Mouse (Mus musculus): Measurements from ENCODE around the gene Syt16. TPM values are rescaled to one million over a fixed set of nuclear protein-coding genes. Genes with fewer than 3 reads are reported as not detected.

The Syt16 gene
- polyA plus RNA-seq, 1 experiment, result 0.02 TPM

- DNase-seq, result no peak
- 68% methylated on average over 3 of the region's 3 CpGs for WGBS
- H3K4me3 ChIP-seq (ENCODE audit: insufficient read depth, low read depth, low read length), result no peak overlapping the region
- H3K4me1 ChIP-seq (ENCODE audit: control insufficient read depth, insufficient read depth, low read length), result no peaks in the 10 kb centered on the region
- H3K27me3 ChIP-seq (replicated peaks; ENCODE audit: control insufficient read depth, insufficient read depth, low read length), result no peaks in the 10 kb centered on the region
- TF ChIP-seq POLR2A (IDR thresholded peaks at IDR 0.05; ENCODE audit: low read depth, low read length) (no peak), CTCF (conservative IDR thresholded peaks at IDR 0.05; ENCODE audit: insufficient read depth, insufficient read length, low read depth, low read length) (no peak)
- no peak overlapping the region for H3K27ac ChIP-seq (ENCODE audit: insufficient read depth, low read depth, low read length)
- H3K36me3 ChIP-seq (ENCODE audit: control insufficient read depth, insufficient read depth, low read length), result no peaks in the 10 kb centered on the region
Observed at GRCm38 (mm10) chr12:74173902-74174301, 176.4 kb downstream of the Syt16 start.

GRCm38 (mm10) chr12:74184596-74184995 is 187.1 kb downstream of the Syt16 start:
- H3K4me1 ChIP-seq (ENCODE audit: control insufficient read depth, insufficient read depth, low read length), result no peaks in the 10 kb centered on the region
- TF ChIP-seq POLR2A (IDR thresholded peaks at IDR 0.05; ENCODE audit: low read depth, low read length), result no peak
- TF ChIP-seq CTCF (conservative IDR thresholded peaks at IDR 0.05; ENCODE audit: insufficient read depth, insufficient read length, low read depth, low read length), result no peak
- no peak overlapping the region for H3K4me3 ChIP-seq (ENCODE audit: insufficient read depth, low read depth, low read length)
- DNase-seq, result no peak
- H3K27ac ChIP-seq (ENCODE audit: insufficient read depth, low read depth, low read length), result no peak overlapping the region
- no peaks in the 10 kb centered on the region for H3K27me3 ChIP-seq (replicated peaks; ENCODE audit: control insufficient read depth, insufficient read depth, low read length)
- no peaks in the 10 kb centered on the region for H3K36me3 ChIP-seq (ENCODE audit: control insufficient read depth, insufficient read depth, low read length)
- 71% methylated on average over 17 of the region's 17 CpGs for WGBS

GRCm38 (mm10) chr12:74188243-74188785 is 190.9 kb downstream of the Syt16 start:
- H3K36me3 ChIP-seq (ENCODE audit: control insufficient read depth, insufficient read depth, low read length), result no peaks in the 10 kb centered on the region
- H3K27ac ChIP-seq (ENCODE audit: insufficient read depth, low read depth, low read length), result no peak overlapping the region
- TF ChIP-seq CTCF (conservative IDR thresholded peaks at IDR 0.05; ENCODE audit: insufficient read depth, insufficient read length, low read depth, low read length) (no peak), POLR2A (IDR thresholded peaks at IDR 0.05; ENCODE audit: low read depth, low read length) (no peak)
- no peaks in the 10 kb centered on the region for H3K27me3 ChIP-seq (replicated peaks; ENCODE audit: control insufficient read depth, insufficient read depth, low read length)
- H3K4me1 ChIP-seq (ENCODE audit: control insufficient read depth, insufficient read depth, low read length), result no peaks in the 10 kb centered on the region
- WGBS, result 59% methylated on average over 11 of the region's 11 CpGs
- DNase-seq, result no peak
- no peak overlapping the region for H3K4me3 ChIP-seq (ENCODE audit: insufficient read depth, low read depth, low read length)

GRCm38 (mm10) chr12:74188815-74189214 is 191.4 kb downstream of the Syt16 start:
- WGBS, result 68% methylated on average over 7 of the region's 7 CpGs
- Histone ChIP-seq H3K27ac (ENCODE audit: insufficient read depth, low read depth, low read length) (no peak overlapping the region), H3K4me1 (ENCODE audit: control insufficient read depth, insufficient read depth, low read length) (no peaks in the 10 kb centered on the region), H3K27me3 (replicated peaks; ENCODE audit: control insufficient read depth, insufficient read depth, low read length) (no peaks in the 10 kb centered on the region), H3K4me3 (ENCODE audit: insufficient read depth, low read depth, low read length) (no peak overlapping the region), H3K36me3 (ENCODE audit: control insufficient read depth, insufficient read depth, low read length) (no peaks in the 10 kb centered on the region)
- DNase-seq, result no peak
- TF ChIP-seq CTCF (conservative IDR thresholded peaks at IDR 0.05; ENCODE audit: insufficient read depth, insufficient read length, low read depth, low read length) (no peak), POLR2A (IDR thresholded peaks at IDR 0.05; ENCODE audit: low read depth, low read length) (no peak)

- Histone ChIP-seq H3K36me3 (ENCODE audit: control insufficient read depth, insufficient read depth, low read length) (no peaks in the 10 kb centered on the region), H3K4me3 (ENCODE audit: insufficient read depth, low read depth, low read length) (no peak overlapping the region), H3K4me1 (ENCODE audit: control insufficient read depth, insufficient read depth, low read length) (no peaks in the 10 kb centered on the region), H3K27ac (ENCODE audit: insufficient read depth, low read depth, low read length) (no peak overlapping the region), H3K27me3 (replicated peaks; ENCODE audit: control insufficient read depth, insufficient read depth, low read length) (no peaks in the 10 kb centered on the region)
- no peak for TF ChIP-seq CTCF (conservative IDR thresholded peaks at IDR 0.05; ENCODE audit: insufficient read depth, insufficient read length, low read depth, low read length)
- TF ChIP-seq POLR2A (IDR thresholded peaks at IDR 0.05; ENCODE audit: low read depth, low read length), result no peak
- no peak for DNase-seq
- WGBS, result 84% methylated on average over 4 of the region's 4 CpGs
Observed at GRCm38 (mm10) chr12:74189840-74190239, 192.4 kb downstream of the Syt16 start.

GRCm38 (mm10) chr12:74190297-74190696 is 192.8 kb downstream of the Syt16 start:
- H3K4me1 ChIP-seq (ENCODE audit: control insufficient read depth, insufficient read depth, low read length), result no peaks in the 10 kb centered on the region
- no peaks in the 10 kb centered on the region for H3K36me3 ChIP-seq (ENCODE audit: control insufficient read depth, insufficient read depth, low read length)
- no peak overlapping the region for H3K4me3 ChIP-seq (ENCODE audit: insufficient read depth, low read depth, low read length)
- no peak overlapping the region for H3K27ac ChIP-seq (ENCODE audit: insufficient read depth, low read depth, low read length)
- TF ChIP-seq CTCF (conservative IDR thresholded peaks at IDR 0.05; ENCODE audit: insufficient read depth, insufficient read length, low read depth, low read length) (no peak), POLR2A (IDR thresholded peaks at IDR 0.05; ENCODE audit: low read depth, low read length) (no peak)
- 83% methylated on average over 5 of the region's 5 CpGs for WGBS
- H3K27me3 ChIP-seq (replicated peaks; ENCODE audit: control insufficient read depth, insufficient read depth, low read length), result no peaks in the 10 kb centered on the region
- DNase-seq, result no peak

- TF ChIP-seq CTCF (conservative IDR thresholded peaks at IDR 0.05; ENCODE audit: insufficient read depth, insufficient read length, low read depth, low read length) (no peak), POLR2A (IDR thresholded peaks at IDR 0.05; ENCODE audit: low read depth, low read length) (no peak)
- DNase-seq, result no peak
Observed at GRCm38 (mm10) chr12:74192552-74192951, 195.1 kb downstream of the Syt16 start.

More at GRCm38 (mm10) chr12:74192552-74192951, 195.1 kb downstream of the Syt16 start:
- Histone ChIP-seq H3K27me3 (replicated peaks; ENCODE audit: control insufficient read depth, insufficient read depth, low read length) (no peaks in the 10 kb centered on the region), H3K36me3 (ENCODE audit: control insufficient read depth, insufficient read depth, low read length) (no peaks in the 10 kb centered on the region), H3K4me1 (ENCODE audit: control insufficient read depth, insufficient read depth, low read length) (no peaks in the 10 kb centered on the region), H3K4me3 (ENCODE audit: insufficient read depth, low read depth, low read length) (no peak overlapping the region), H3K27ac (ENCODE audit: insufficient read depth, low read depth, low read length) (no peak overlapping the region)
- 70% methylated on average over 4 of the region's 4 CpGs for WGBS

Data from kidney, adult 2 months (tissue).